Mouse (Mus musculus): ENCODE data around the gene Edem1.
A peak's percentile ranks its signal among the peaks of the same experiment; 100 is the strongest.
"Not testable (repeated sequence)": the region's sequence is repeated elsewhere in the genome, so short reads cannot be mapped to it uniquely, and the experiment has no call there.

Gene Edem1

DNA sequence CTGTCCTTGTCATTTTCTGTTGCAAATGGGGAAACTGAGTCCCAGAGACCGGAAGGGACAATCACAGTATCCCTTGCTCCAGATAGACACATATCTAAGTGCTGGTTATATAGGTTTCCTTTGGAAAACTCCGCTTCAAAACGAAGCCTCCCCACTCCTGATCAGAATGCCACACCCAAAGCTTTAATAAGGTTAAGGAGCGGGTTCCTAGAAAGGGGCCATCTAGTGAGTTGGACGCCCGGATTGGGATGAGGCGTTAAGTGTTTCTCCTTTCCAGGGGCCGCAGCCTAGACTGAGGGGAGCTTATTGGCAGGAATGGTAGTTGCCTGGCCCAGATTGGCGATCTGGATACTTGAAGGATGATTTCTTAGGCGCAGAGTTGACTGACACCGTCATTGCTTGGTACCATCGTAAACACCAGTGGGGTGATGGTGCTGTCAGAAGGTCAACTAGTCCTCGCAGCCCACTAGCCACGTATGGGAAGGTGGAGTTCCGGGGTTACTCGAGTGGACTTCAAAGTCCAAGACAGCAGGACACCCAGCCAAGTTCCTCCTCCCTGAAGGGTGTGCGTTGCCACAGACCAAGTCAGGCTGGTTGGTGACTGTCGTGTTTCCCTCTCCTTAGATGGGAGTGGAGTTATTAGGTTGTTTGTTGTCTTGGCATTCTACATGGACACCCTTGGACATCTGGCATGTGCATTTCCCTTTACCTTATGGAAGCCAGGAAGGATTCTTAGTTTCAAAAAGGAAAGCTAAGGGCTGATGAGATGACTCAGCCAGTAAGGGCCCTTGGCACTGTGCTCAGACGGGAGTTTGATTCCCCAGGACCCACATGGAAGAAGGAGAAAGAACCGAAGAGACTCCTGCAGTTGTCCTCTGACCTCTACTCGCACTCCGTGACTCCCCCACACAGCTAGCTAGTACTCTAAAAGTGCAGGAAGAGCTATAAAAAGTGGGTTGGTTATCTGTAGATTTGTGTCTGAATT, 1.2 kb downstream of the Edem1 start:
- peak; percentile 30 for DNase-seq (ENCODE audit: low read depth, low spot score)

GRCm38 (mm10) chr6:108832170-108832569, 3.7 kb downstream of the Edem1 start:
- DNase-seq (ENCODE audit: low read depth, low spot score) = no peak

DNA sequence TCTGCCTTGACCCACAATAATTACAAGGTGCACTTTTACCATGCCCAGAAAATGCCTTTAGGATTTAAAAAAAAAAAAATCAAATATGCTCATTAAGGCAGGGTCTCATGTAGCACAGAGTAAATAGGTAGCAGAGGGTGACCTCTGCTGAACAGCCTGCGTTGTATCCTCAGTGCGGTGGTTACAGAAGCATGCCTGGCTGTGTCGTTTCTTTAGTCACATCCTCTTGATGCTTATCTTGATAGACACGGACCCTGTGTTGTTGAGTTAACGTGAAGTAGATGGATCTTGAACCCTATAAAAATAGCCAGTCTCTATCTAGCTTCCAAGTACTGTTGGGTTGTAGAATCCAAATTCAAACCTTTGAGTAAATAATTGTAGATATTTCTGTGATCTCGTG, 4.5 kb downstream of the Edem1 start:
- no peak for DNase-seq (ENCODE audit: low read depth, low spot score)

GRCm38 (mm10) chr6:108833963-108834697, 5.7 kb downstream of the Edem1 start:
- DNase-seq (ENCODE audit: low read depth, low spot score) = no peak

- DNase-seq (ENCODE audit: low read depth, low spot score) = no peak
These were observed 7.6 kb downstream of the Edem1 start for GRCm38 (mm10) chr6:108835765-108836691.

DNA sequence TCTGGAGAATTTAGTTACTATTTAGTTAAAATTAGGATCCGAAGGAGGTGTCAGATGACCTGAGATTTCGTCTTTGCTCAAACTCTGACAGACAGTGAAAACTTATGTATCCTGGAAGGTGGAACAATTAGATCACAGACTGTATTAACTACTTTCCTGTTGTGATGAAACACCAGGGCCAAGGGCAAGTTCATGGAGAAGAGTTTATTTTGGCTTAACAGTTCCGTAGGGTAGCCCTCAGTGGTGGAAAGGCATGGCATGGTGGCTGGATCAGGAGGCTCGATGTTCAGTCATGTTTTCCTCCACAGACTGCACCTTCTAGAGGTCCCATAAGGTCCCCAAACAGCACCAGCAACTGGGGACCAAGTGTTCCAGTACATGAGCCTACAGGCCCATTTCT, 8.6 kb downstream of the Edem1 start:
- DNase-seq (ENCODE audit: low read depth, low spot score) = no peak

DNA sequence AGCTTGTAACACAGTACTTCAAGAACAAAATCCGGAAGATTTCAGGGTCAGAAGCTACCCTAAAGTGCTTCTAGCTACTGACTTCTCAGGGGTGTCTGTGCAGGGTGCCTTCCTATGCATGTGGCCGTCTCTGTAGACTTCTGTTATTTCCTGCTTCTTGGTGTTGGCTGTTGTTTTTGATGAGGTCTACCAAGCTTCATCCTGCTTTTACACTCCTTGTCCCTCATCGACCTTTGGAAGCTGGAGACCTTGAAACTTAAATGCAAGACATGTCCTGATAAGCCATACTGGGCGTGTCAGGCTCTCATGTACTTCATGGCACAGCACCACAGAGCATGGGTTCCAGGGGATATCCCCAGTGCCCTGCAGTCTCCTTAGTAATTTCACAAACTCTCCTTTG, 9.5 kb downstream of the Edem1 start:
- DNase-seq (ENCODE audit: low read depth, low spot score) = no peak

- DNase-seq (ENCODE audit: low read depth, low spot score) = no peak
These were observed 11.0 kb downstream of the Edem1 start for GRCm38 (mm10) chr6:108839432-108839831.

GRCm38 (mm10) chr6:108840861-108841640, 12.6 kb downstream of the Edem1 start:
- no peak for DNase-seq (ENCODE audit: low read depth, low spot score)

DNA sequence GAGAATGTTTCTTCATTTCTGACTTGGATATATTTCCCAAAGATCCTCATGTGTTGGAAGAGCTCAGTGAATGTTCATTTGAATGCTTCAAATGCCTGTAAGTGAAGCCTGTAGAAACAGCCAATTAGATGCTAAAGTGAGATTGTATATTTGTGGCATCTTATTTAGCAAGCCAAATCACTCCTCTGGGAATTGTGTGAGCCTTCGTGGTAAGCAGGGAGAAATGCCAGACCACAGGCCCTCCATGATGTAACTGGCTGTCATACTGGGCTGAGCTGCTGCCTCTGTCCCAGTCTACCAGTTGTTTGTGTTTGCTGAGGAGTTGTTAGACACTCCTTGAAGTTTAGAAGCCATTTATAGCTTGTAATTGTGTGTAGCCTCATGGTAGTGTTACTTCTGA, 15.2 kb downstream of the Edem1 start:
- no peak for DNase-seq (ENCODE audit: low read depth, low spot score)

GRCm38 (mm10) chr6:108844093-108844492, 15.7 kb downstream of the Edem1 start:
- DNase-seq (ENCODE audit: low read depth, low spot score) = no peak

DNA sequence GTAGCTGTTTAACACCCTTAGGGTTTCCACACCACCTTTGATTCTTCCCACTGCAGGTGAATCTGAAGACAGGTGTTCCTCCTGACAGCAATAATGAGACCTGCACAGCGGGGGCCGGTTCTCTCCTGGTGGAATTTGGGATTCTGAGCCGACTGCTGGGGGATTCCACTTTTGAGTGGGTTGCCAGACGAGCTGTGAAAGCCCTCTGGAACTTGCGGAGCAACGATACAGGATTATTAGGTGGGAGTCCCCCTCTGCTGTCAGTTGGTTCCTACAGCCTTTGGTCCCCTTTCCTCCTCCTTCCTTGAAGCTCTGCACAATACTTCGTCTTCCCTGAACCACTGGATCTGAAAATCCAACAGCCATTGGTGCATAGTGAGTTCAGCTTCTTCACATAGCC, 16.3 kb downstream of the Edem1 start:
- no peak for DNase-seq (ENCODE audit: low read depth, low spot score)

DNA sequence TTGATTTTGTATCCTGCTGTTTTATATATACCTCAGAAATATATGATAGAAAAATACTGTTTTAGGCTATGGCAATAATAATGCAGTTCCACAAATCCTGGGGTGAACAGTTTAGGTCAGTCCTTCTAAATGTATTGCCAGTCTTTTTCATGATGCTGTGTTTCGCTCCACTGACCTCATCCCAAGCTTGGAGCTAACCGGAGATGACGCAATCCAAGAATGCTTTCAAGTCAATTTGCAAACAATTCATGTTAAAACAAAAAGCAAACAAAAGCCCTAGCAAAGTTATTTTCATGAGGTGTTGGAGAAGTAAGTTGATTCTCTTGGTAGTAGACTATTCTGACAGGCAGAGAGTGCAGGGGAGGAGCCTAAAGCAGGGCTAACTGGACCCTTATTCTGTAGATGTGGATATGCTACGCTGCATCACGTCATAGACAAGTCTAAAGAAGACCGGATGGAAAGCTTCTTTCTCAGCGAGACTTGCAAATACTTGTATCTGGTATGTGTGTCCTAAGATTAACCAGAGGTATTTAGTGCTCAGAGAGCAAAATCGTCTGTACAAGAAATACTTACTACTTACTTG, 23.7 kb downstream of the Edem1 start:
- DNase-seq (ENCODE audit: low read depth, low spot score) = no peak

GRCm38 (mm10) chr6:108852986-108853385, 24.5 kb downstream of the Edem1 start:
- DNase-seq (ENCODE audit: low read depth, low spot score) = no peak

- DNase-seq (ENCODE audit: low read depth, low spot score) = no peak
These were observed 30.1 kb downstream of the Edem1 start for GRCm38 (mm10) chr6:108858583-108858982.

GRCm38 (mm10) chr6:108861226-108861625, 32.8 kb downstream of the Edem1 start:
- no peak for DNase-seq (ENCODE audit: low read depth, low spot score)

- DNase-seq (ENCODE audit: low read depth, low spot score) = no peak
These were observed 34.1 kb downstream of the Edem1 start for GRCm38 (mm10) chr6:108862548-108862947.

- no peak for DNase-seq (ENCODE audit: low read depth, low spot score)
These were observed 37.9 kb downstream of the Edem1 start for GRCm38 (mm10) chr6:108866317-108866716.

DNA sequence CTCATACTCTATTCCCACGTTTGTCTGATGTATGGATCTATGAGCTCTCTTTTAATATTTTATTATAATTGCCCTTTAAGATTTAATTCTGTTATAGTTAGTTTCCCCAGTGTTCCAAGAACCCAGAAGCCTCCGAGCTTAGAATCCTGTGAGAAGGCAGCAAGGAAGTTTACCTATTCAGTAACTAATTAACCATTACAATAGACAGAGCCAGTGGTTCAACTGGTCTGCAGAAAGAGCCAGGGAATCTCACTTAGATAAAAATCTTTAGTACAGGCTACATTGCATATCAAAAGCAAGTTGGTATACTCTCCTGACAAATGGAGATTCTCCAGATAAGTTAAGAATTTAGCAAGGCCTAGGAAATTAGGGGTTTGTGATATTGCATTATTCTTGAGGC, 40.6 kb downstream of the Edem1 start:
- not testable (repeated sequence) for DNase-seq (ENCODE audit: low read depth, low spot score)

DNA sequence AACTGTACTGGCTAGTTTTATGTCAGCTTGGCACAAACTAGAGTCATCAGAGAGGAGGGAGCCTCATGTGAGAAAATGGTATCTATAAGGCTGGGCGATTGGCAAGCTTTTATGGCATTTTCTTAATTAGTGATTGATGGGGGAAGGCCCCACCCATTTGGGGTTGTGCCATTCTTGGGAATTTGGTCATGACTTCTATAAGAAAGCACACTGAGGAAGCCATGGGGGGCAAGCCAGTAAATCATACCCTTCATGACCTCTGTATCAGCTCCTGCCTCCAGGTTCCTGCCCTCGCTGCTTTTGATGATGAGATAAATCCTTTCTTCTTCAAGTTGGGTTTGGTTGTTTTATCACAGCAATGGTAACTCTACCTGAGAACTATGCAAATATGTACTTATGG, 42.0 kb downstream of the Edem1 start:
- DNase-seq (ENCODE audit: low read depth, low spot score) = no peak

Measured in c-Kit-negative CD71-positive TER-119-positive erythroid progenitor cells, embryonic 14.5 days (primary cell).